Mouse (Mus musculus) midbrain, embryonic 12.5 days (tissue): Measurements from ENCODE around the gene Gm3187. TPM values are rescaled to one million over a fixed set of nuclear protein-coding genes. Genes with fewer than 3 reads are reported as not detected.
"Not testable (repeated sequence)": the region's sequence is repeated elsewhere in the genome, so short reads cannot be mapped to it uniquely, and the experiment has no call there.

ENCODE experiments used
- ATAC-seq: fragments of 200-750 bp; cut with Nextera tagmentation; 2 replicates; pipeline ENCODE4 v1.8.0; 2017; ENCODE audit warnings: low read depth, moderate TSS enrichment, moderate library complexity; ENCODE audit not compliant: low FRiP score
- H3K27ac ChIP-seq: fragments of 300-500 bp; sonication (generic); replicated peaks from 2 replicates; pipeline ENCODE4 v1.5.1; 2016; ENCODE audit warnings: mild to moderate bottlenecking
- H3K27me3 ChIP-seq: fragments of 300-500 bp; sonication (generic); 2 replicates; pipeline ENCODE4 v1.6.1; 2016; ENCODE audit warnings: mild to moderate bottlenecking
- H3K36me3 ChIP-seq: fragments of 300-500 bp; sonication (generic); 2 replicates; pipeline ENCODE4 v1.6.1; 2016
- H3K4me1 ChIP-seq: fragments of 300-500 bp; sonication (generic); 2 replicates; pipeline ENCODE4 v1.6.1; 2016
- H3K4me2 ChIP-seq: fragments of 300-500 bp; sonication (generic); replicated peaks from 2 replicates; pipeline ENCODE4 v1.6.1; 2016; ENCODE audit warnings: mild to moderate bottlenecking, moderate library complexity
- H3K4me3 ChIP-seq: fragments of 300-500 bp; sonication (generic); 2 replicates; pipeline ENCODE4 v1.5.1; 2016; ENCODE audit warnings: mild to moderate bottlenecking
- H3K9ac ChIP-seq: fragments of 300-500 bp; sonication (generic); replicated peaks from 2 replicates; pipeline ENCODE4 v1.6.1; 2016; ENCODE audit warnings: mild to moderate bottlenecking, moderate library complexity
- H3K9me3 ChIP-seq: fragments of 300-500 bp; sonication (generic); 2 replicates; pipeline ENCODE4 v1.6.1; 2016; ENCODE audit warnings: mild to moderate bottlenecking
- WGBS: fragments of 180-500 bp; shearing (Covaris S2); methylation state at CpG from one replicate; pipeline ENCODE4 v1.1.7; 2016; 5-methylcytosine and 5-hydroxymethylcytosine counted together
- polyA plus RNA-seq: library from polyadenylated mRNA; unstranded; fragments of >200 nt; fragmentation: Nextera tagmentation; extraction: Ambion mirVana; gene quantifications from 2 replicates; pipeline ENCODE4 v1.2.1, GENCODE M21; 2016

Gene Gm3187
- polyA plus RNA-seq, result not detected in 2 replicates

- not testable (repeated sequence) for H3K4me1 ChIP-seq, H3K9ac ChIP-seq, ATAC-seq, H3K9me3 ChIP-seq, H3K27me3 ChIP-seq, H3K4me3 ChIP-seq, H3K27ac ChIP-seq, H3K36me3 ChIP-seq, H3K4me2 ChIP-seq
- WGBS, result 85% methylated on average over 4 of the region's 5 CpGs
Measured at GRCm38 (mm10) chr14:5483907-5484306, at the start of gene Gm3187. TSS of gene Gm3187 (plus strand) at chr14:5484207.

DNA sequence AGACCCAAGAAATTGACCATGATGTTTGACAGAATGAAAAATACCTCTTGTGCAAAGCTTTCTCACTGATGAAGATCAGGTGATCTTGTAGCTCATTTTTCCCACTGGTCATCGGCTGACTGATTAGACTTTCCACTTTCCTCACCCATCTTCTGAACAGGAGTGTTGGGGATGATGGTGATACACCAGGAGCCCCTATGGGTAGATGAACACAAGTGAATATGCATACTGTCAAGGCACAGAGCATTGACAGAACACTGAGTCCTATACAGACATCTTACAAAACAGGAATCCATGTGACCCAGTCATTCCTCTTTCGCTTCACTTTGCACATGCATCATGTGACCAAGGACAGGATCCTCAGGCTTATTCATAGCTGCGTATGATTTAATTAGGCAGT lies 28.6 kb upstream of the Gm3187 start, which contains the start of gene Gm3194:
Gm3194 (minus strand) TSS at position 101 of the 400 bp plus-strand sequence.
- not testable (repeated sequence) for H3K9ac ChIP-seq, H3K4me1 ChIP-seq, H3K27ac ChIP-seq, H3K36me3 ChIP-seq, ATAC-seq, H3K27me3 ChIP-seq, H3K4me2 ChIP-seq, H3K4me3 ChIP-seq, H3K9me3 ChIP-seq
- no CpG with 5 or more reads among the region's 3 CpGs for WGBS

GRCm38 (mm10) chr14:5460469-5460868 lies 23.5 kb upstream of the Gm3187 start:
- not testable (repeated sequence) for H3K9ac ChIP-seq, H3K4me1 ChIP-seq, H3K36me3 ChIP-seq, H3K27me3 ChIP-seq, ATAC-seq, H3K4me3 ChIP-seq, H3K27ac ChIP-seq, H3K9me3 ChIP-seq, H3K4me2 ChIP-seq
- WGBS, result no CpG with 5 or more reads among the region's 19 CpGs

GRCm38 (mm10) chr14:5477730-5478129 lies 6.3 kb upstream of the Gm3187 start, which contains the start of gene Gm8246:
TSS of gene Gm8246 (minus strand) at chr14:5477830.
- not testable (repeated sequence) for H3K4me2 ChIP-seq, H3K27me3 ChIP-seq, H3K27ac ChIP-seq, H3K9me3 ChIP-seq, H3K9ac ChIP-seq, H3K36me3 ChIP-seq, H3K4me3 ChIP-seq, ATAC-seq, H3K4me1 ChIP-seq
- WGBS, result no CpG with 5 or more reads among the region's 3 CpGs

DNA sequence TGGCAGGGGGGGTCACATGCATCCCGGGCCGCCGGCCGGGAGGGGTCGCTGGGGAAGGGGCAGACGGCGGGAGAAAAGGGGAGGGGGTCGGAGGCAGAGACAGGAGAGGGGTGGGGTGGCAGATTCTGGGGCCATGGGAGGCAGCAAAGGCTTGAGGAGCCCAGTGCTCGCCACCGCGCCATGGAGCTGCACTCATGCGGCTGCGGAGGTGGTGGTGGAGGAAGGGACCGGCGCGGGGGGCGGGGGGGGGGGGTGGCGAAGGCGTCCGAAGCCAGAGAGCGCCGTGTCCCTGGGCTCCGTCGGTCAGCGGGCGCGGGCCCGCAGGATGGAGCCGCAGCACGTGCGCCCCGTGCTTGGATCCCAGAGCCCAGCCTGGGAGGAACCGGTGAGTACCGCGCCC lies 17.4 kb downstream of the Gm3187 start, which contains the start of gene Gm3488:
Gm3488 (plus strand) TSS at position 301 of the 400 bp plus-strand sequence.
- not testable (repeated sequence) for H3K36me3 ChIP-seq
- no CpG with 5 or more reads among the region's 35 CpGs for WGBS

GRCm38 (mm10) chr14:5538196-5538595 lies 54.2 kb downstream of the Gm3187 start, which contains the start of gene Gm3532:
TSS of gene Gm3532 (plus strand) at chr14:5538496.
- H3K36me3 ChIP-seq, H3K4me1 ChIP-seq, H3K4me3 ChIP-seq, H3K27ac ChIP-seq, H3K9me3 ChIP-seq, H3K4me2 ChIP-seq, H3K27me3 ChIP-seq, ATAC-seq, H3K9ac ChIP-seq: not testable (repeated sequence)
- WGBS, result no CpG with 5 or more reads among the region's 2 CpGs

More for the DNA sequence above, 17.4 kb downstream of the Gm3187 start, which contains the start of gene Gm3488:
- H3K27me3 ChIP-seq, H3K9ac ChIP-seq, H3K4me3 ChIP-seq, H3K4me2 ChIP-seq, H3K27ac ChIP-seq, H3K9me3 ChIP-seq, ATAC-seq, H3K4me1 ChIP-seq: not testable (repeated sequence)

Other genes with a start within 250 kb of the Gm3187 start
- not detected in 2 replicates for gene Gm3526, start 223.6 kb upstream of the Gm3187 start, polyA plus RNA-seq
- gene Gm3542, start 149.3 kb upstream of the Gm3187 start, polyA plus RNA-seq, result not detected in 2 replicates
- 0.46 TPM in 1 of 2 replicates, not detected in the other for gene Gm3500, start 95.2 kb upstream of the Gm3187 start, polyA plus RNA-seq
- 0.77 and 1.7 TPM in 2 replicates for gene Gm3194, start 28.7 kb upstream of the Gm3187 start, polyA plus RNA-seq
- not detected in 2 replicates for gene Gm8246, start 6.4 kb upstream of the Gm3187 start, polyA plus RNA-seq
- gene Gm3488, start 17.5 kb downstream of the Gm3187 start, polyA plus RNA-seq, result 3.5 and 3.8 TPM in 2 replicates
- not detected in 2 replicates for gene Gm3532, start 54.3 kb downstream of the Gm3187 start, polyA plus RNA-seq
- not detected in 2 replicates for gene Gm8265, start 148.8 kb downstream of the Gm3187 start, polyA plus RNA-seq
- not detected in 2 replicates for gene Gm9603, start 203.2 kb downstream of the Gm3187 start, polyA plus RNA-seq